Comparison of ENCODE assay signal across 8 mouse cellular contexts in the genomic region with DNA sequence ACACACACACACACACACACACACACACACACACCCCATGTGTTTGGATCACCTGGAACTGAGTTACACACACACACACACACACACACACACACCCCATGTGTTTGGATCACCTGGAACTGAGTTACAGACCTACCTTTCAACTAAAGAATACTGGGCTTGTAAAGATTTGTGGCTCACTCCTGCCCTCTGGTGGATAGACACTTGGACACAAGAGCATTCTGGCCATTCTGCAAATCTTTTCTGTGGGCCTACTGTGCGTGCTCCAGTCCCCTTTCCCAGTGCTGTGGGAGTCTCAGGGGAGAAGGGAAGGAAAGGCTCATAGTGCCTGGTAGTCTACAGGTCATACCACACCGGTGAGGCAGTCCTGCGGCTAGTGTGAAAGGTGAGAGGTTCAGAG. TPM values are rescaled to one million over a fixed set of nuclear protein-coding genes. Genes with fewer than 3 reads are reported as not detected.
DNase-seq lines count a peak whose midpoint lies in the region; ATAC-seq and TF ChIP-seq lines count a peak whose summit lies in the region.

No protein-coding gene starts in this region.

- no peaks in the 10 kb centered on the region for H3K27me3 ChIP-seq in neural tube, embryonic 15.5 days (replicated peaks)
- no peaks in the 10 kb centered on the region for H3K27me3 ChIP-seq in embryonic facial prominence, embryonic 14.5 days (replicated peaks; ENCODE audit: control insufficient read depth, insufficient read depth, low read length)
- H3K27me3 ChIP-seq in liver, embryonic 13.5 days: no peaks in the 10 kb centered on the region

- TF ChIP-seq CTCF in olfactory bulb, adult 2 months (IDR thresholded peaks at IDR 0.05; ENCODE audit: insufficient read depth, low read depth, low read length): peak; percentile 35; the same call in 1 of the 2 replicates

- no peak overlapping the region for H3K27ac ChIP-seq in neural tube, embryonic 15.5 days (replicated peaks)
- no peak overlapping the region for H3K27ac ChIP-seq in embryonic facial prominence, embryonic 14.5 days (replicated peaks; ENCODE audit: low read depth, low read length)
- H3K27ac ChIP-seq in liver, embryonic 13.5 days: peak overlapping the region; percentile 29; the same call in 1 of the 2 replicates
- H3K27ac ChIP-seq in olfactory bulb, adult 2 months (ENCODE audit: insufficient read depth, low read depth, low read length): no peak overlapping the region

- H3K36me3 ChIP-seq in neural tube, embryonic 15.5 days: peaks cover 48% of the 10 kb centered on the region
- peaks cover 49% of the 10 kb centered on the region for H3K36me3 ChIP-seq in embryonic facial prominence, embryonic 14.5 days (ENCODE audit: control insufficient read depth, insufficient read depth, low read length)
- H3K36me3 ChIP-seq in liver, embryonic 13.5 days: peaks cover 47% of the 10 kb centered on the region

- peak; percentile 49 for DNase-seq in neural tube, embryonic 10.5 days (ENCODE audit: extremely low spot score, low spot score)
- DNase-seq in embryonic facial prominence, embryonic 14.5 days (ENCODE audit: low spot score): peak; percentile 64
- peak; percentile 71 for DNase-seq in kidney, adult 18-20 months
- DNase-seq in liver, embryonic 13.5 days: peak; percentile 40
- no peak for DNase-seq in ovary, adult 18-20 months (ENCODE audit: low spot score)

- no peak overlapping the region for H3K4me2 ChIP-seq in neural tube, embryonic 15.5 days
- H3K4me2 ChIP-seq in embryonic facial prominence, embryonic 14.5 days (ENCODE audit: low read depth, low read length): no peak overlapping the region
- H3K4me2 ChIP-seq in liver, embryonic 13.5 days: no peak overlapping the region

- WGBS in neural tube, embryonic 15.5 days: 52% methylated on average over 3 of the region's 3 CpGs
- WGBS in embryonic facial prominence, embryonic 14.5 days: 41% methylated on average over 3 of the region's 3 CpGs
- 42% methylated on average over 3 of the region's 3 CpGs for WGBS in liver, embryonic 13.5 days (ENCODE audit: insufficient replicate concordance)
- WGBS in olfactory bulb, adult 2 months: 52% methylated on average over 3 of the region's 3 CpGs

- H3K4me1 ChIP-seq in neural tube, embryonic 15.5 days: no peaks in the 10 kb centered on the region
- no peaks in the 10 kb centered on the region for H3K4me1 ChIP-seq in embryonic facial prominence, embryonic 14.5 days (ENCODE audit: control insufficient read depth, insufficient read depth, low read length)
- H3K4me1 ChIP-seq in liver, embryonic 13.5 days (replicated peaks): peaks cover 28% of the 10 kb centered on the region
- H3K4me1 ChIP-seq in olfactory bulb, adult 2 months (ENCODE audit: control insufficient read depth, insufficient read depth, low read length): peaks cover 11% of the 10 kb centered on the region

- TF ChIP-seq POLR2A in olfactory bulb, adult 2 months (IDR thresholded peaks at IDR 0.05; ENCODE audit: insufficient read depth, low read depth, low read length): no peak

- no peak overlapping the region for H3K9ac ChIP-seq in neural tube, embryonic 15.5 days (replicated peaks)
- H3K9ac ChIP-seq in embryonic facial prominence, embryonic 14.5 days (ENCODE audit: low read depth, low read length): no peak overlapping the region
- H3K9ac ChIP-seq in liver, embryonic 13.5 days: no peak overlapping the region

- no peaks in the 10 kb centered on the region for H3K9me3 ChIP-seq in neural tube, embryonic 15.5 days (replicated peaks)
- H3K9me3 ChIP-seq in embryonic facial prominence, embryonic 14.5 days (ENCODE audit: control insufficient read depth, low read length): no peaks in the 10 kb centered on the region
- no peaks in the 10 kb centered on the region for H3K9me3 ChIP-seq in liver, embryonic 13.5 days (replicated peaks)

- no peak overlapping the region for H3K4me3 ChIP-seq in neural tube, embryonic 15.5 days (replicated peaks)
- no peak overlapping the region for H3K4me3 ChIP-seq in embryonic facial prominence, embryonic 14.5 days (ENCODE audit: low read depth, low read length)
- no peak overlapping the region for H3K4me3 ChIP-seq in liver, embryonic 13.5 days (replicated peaks)
- no peak overlapping the region for H3K4me3 ChIP-seq in olfactory bulb, adult 2 months (ENCODE audit: insufficient read depth, low read depth, low read length)

- ATAC-seq in neural tube, embryonic 15.5 days (ENCODE audit: low FRiP score): no peak
- ATAC-seq in activated CD4-positive, CD25-positive, alpha-beta regulatory T cell, adult 4 months: peak; percentile 17
- 0 out of 2 replicates have a peak, but pooled peaks have one; percentile 7 for ATAC-seq in embryonic facial prominence, embryonic 14.5 days (ENCODE audit: low read depth)
- ATAC-seq in liver, embryonic 13.5 days (ENCODE audit: low read depth): peak; percentile 21

RNA-seq across cellular contexts. Expression of gene Tyk2, which starts 6.2 kb away (rescaled TPM):
- 9.9 and 12.4 TPM in 2 replicates for polyA plus RNA-seq in neural tube, embryonic 15.5 days (2015; fragmentation: Nextera tagmentation; extraction: Ambion mirVana)
- 10 to 100 TPM; 30.0 to 60.9 TPM for polyA plus RNA-seq in activated CD4-positive, CD25-positive, alpha-beta regulatory T cell, adult 4 months (2017; shearing (Covaris generic))
- 9.8 and 11.6 TPM in 2 replicates for polyA plus RNA-seq in embryonic facial prominence, embryonic 14.5 days (2014; fragmentation: Nextera tagmentation; extraction: Ambion mirVana)
- polyA plus RNA-seq in liver, embryonic 13.5 days (2015; fragmentation: Nextera tagmentation; extraction: Ambion mirVana): 6.2 and 7.2 TPM in 2 replicates
- polyA plus RNA-seq in olfactory bulb, adult 2 months (2012; ENCODE audit: insufficient read depth, insufficient read length, low replicate concordance, missing spikeins): not detected in 2 replicates

RNA-seq across cellular contexts. Expression of gene Cdc37, which starts 12.6 kb away (rescaled TPM):
- 199 and 230 TPM in 2 replicates for polyA plus RNA-seq in neural tube, embryonic 15.5 days (2015; fragmentation: Nextera tagmentation; extraction: Ambion mirVana)
- 100 to 1,000 TPM; 102 to 129 TPM for polyA plus RNA-seq in activated CD4-positive, CD25-positive, alpha-beta regulatory T cell, adult 4 months (2017; shearing (Covaris generic))
- polyA plus RNA-seq in embryonic facial prominence, embryonic 14.5 days (2014; fragmentation: Nextera tagmentation; extraction: Ambion mirVana): 259 and 298 TPM in 2 replicates
- polyA plus RNA-seq in liver, embryonic 13.5 days (2015; fragmentation: Nextera tagmentation; extraction: Ambion mirVana): 170 and 200 TPM in 2 replicates
- 282 TPM in 1 of 2 replicates, not detected in the other for polyA plus RNA-seq in olfactory bulb, adult 2 months (2012; ENCODE audit: insufficient read depth, insufficient read length, low replicate concordance, missing spikeins)

RNA-seq across cellular contexts. Expression of gene Pde4a, which starts 28.3 kb away (rescaled TPM):
- polyA plus RNA-seq in neural tube, embryonic 15.5 days (2015; fragmentation: Nextera tagmentation; extraction: Ambion mirVana): 37.4 and 42.1 TPM in 2 replicates
- polyA plus RNA-seq in activated CD4-positive, CD25-positive, alpha-beta regulatory T cell, adult 4 months (2017; shearing (Covaris generic)): 1 to 10 TPM in 1 of 2 experiments, under 1 TPM in 1; 0.44 to 1.1 TPM
- polyA plus RNA-seq in embryonic facial prominence, embryonic 14.5 days (2014; fragmentation: Nextera tagmentation; extraction: Ambion mirVana): 6.2 and 6.9 TPM in 2 replicates
- 2.0 and 2.1 TPM in 2 replicates for polyA plus RNA-seq in liver, embryonic 13.5 days (2015; fragmentation: Nextera tagmentation; extraction: Ambion mirVana)
- not detected in 2 replicates for polyA plus RNA-seq in olfactory bulb, adult 2 months (2012; ENCODE audit: insufficient read depth, insufficient read length, low replicate concordance, missing spikeins)

RNA-seq across cellular contexts. Expression of gene Raver1, which starts 45.4 kb away (rescaled TPM):
- 25.6 and 38.0 TPM in 2 replicates for polyA plus RNA-seq in neural tube, embryonic 15.5 days (2015; fragmentation: Nextera tagmentation; extraction: Ambion mirVana)
- 10 to 100 TPM; 22.8 to 25.1 TPM for polyA plus RNA-seq in activated CD4-positive, CD25-positive, alpha-beta regulatory T cell, adult 4 months (2017; shearing (Covaris generic))
- polyA plus RNA-seq in embryonic facial prominence, embryonic 14.5 days (2014; fragmentation: Nextera tagmentation; extraction: Ambion mirVana): 64.2 and 71.4 TPM in 2 replicates
- 18.4 and 27.0 TPM in 2 replicates for polyA plus RNA-seq in liver, embryonic 13.5 days (2015; fragmentation: Nextera tagmentation; extraction: Ambion mirVana)
- polyA plus RNA-seq in olfactory bulb, adult 2 months (2012; ENCODE audit: insufficient read depth, insufficient read length, low replicate concordance, missing spikeins): not detected in 2 replicates

RNA-seq across cellular contexts. Expression of gene Gm38431, which starts 45.4 kb away (rescaled TPM):
- 1.4 and 2.3 TPM in 2 replicates for polyA plus RNA-seq in neural tube, embryonic 15.5 days (2015; fragmentation: Nextera tagmentation; extraction: Ambion mirVana)
- 1 to 10 TPM in 1 of 2 experiments, under 1 TPM in 1; 0.67 to 3.2 TPM for polyA plus RNA-seq in activated CD4-positive, CD25-positive, alpha-beta regulatory T cell, adult 4 months (2017; shearing (Covaris generic))
- 1.2 and 1.4 TPM in 2 replicates for polyA plus RNA-seq in embryonic facial prominence, embryonic 14.5 days (2014; fragmentation: Nextera tagmentation; extraction: Ambion mirVana)
- polyA plus RNA-seq in liver, embryonic 13.5 days (2015; fragmentation: Nextera tagmentation; extraction: Ambion mirVana): 1.3 and 1.6 TPM in 2 replicates
- not detected in 2 replicates for polyA plus RNA-seq in olfactory bulb, adult 2 months (2012; ENCODE audit: insufficient read depth, insufficient read length, low replicate concordance, missing spikeins)
